Mouse (Mus musculus) gastrocnemius, postnatal 10 days (tissue): ENCODE results near the gene Slc46a2. TPM values are rescaled to one million over a fixed set of nuclear protein-coding genes. Genes with fewer than 3 reads are reported as not detected.

Experiments used
- DNase-seq: peaks from one replicate; pipeline ENCODE4 v3.0.0; 2021; ENCODE audit warnings: mixed read lengths
- long read RNA-seq, 2 experiments: library from polyadenylated mRNA; stranded (forward); transcript quantifications; one replicate each; pipeline ENCODE4 v2.0.0; 2021
- total RNA-seq, 2 experiments: library from RNA; stranded (reverse); gene quantifications; 2 replicates each; pipeline ENCODE4 v1.2.3; 2021

Slc46a2 gene
- total RNA-seq: not detected
- long read RNA-seq, experiment 1: 0 reads
- long read RNA-seq, experiment 2: 0 reads

- DNase-seq: no peak
These were observed at the start of gene Slc46a2 for GRCm38 (mm10) chr4:59914608-59915403. Gene Slc46a2 (minus strand): TSS chr4:59915056.

GRCm38 (mm10) chr4:59963405-59964344 lies 48.8 kb upstream of the Slc46a2 start, which contains the start of gene Mup6:
Gene Mup6 (plus strand): TSS chr4:59964294.
- DNase-seq: no peak

- no peak for DNase-seq
These were observed 45.8 kb upstream of the Slc46a2 start, which contains the start of gene Mup4 for GRCm38 (mm10) chr4:59960610-59961009. Gene Mup4 (minus strand): TSS chr4:59960710.

GRCm38 (mm10) chr4:59937543-59937942 lies 22.7 kb upstream of the Slc46a2 start:
- no peak for DNase-seq

DNA sequence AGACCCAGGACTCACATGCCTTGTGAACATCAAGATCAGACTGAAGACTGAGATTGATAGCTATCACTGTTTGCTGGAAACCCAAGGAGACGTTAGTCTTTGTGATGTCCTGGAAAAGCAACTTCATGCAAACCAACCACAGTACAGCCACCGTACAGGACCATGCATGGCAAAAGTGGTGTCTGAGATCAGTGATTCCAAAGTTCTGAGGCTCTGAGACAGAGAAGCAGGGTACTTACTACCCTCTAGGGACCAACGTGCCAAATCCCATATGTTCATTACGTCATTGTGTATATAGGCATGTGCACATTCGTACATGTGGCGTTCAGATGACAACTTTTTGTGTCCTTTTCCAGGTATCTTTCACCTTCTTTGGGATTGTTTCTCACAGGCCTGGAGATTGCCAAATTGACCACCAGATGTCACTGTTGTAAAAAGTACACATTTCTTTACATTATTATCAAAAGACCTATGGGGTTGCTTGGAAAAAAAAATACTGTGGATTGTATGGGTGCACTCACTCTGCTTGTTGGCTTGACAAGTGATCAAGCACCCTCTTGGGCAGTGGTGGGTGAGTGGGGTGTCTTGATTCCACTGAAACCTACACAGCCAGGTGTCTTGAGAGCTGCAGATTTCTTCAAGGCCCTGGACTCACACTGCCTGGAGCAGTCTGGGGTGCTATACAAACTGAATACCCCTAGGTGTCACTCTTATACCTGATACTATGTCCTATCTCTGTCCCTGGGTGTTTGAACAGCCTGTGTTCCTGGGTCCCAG lies 17.8 kb upstream of the Slc46a2 start:
- DNase-seq: no peak

- peak; percentile 33 for DNase-seq
These were observed 13.5 kb upstream of the Slc46a2 start for GRCm38 (mm10) chr4:59928347-59928746.

DNA sequence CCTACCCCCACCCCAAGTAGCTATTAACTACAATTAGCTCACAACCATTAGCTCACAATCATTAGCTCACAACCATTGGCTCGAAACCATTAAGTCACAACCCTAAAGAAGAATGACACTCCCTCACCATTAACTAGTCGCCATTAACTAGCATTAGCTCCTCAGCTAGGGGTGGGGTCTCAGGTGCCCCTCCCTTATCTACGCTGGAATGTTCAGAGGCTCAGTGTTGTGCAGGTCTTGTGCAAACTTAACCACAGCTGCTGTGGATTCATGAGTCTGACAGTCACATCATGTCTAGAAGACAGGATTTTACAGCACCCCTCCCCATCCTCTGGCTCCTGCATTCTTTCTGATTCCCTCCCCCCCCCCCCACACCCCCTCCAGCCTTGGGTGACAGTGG lies 12.8 kb upstream of the Slc46a2 start:
- DNase-seq: no peak

DNA sequence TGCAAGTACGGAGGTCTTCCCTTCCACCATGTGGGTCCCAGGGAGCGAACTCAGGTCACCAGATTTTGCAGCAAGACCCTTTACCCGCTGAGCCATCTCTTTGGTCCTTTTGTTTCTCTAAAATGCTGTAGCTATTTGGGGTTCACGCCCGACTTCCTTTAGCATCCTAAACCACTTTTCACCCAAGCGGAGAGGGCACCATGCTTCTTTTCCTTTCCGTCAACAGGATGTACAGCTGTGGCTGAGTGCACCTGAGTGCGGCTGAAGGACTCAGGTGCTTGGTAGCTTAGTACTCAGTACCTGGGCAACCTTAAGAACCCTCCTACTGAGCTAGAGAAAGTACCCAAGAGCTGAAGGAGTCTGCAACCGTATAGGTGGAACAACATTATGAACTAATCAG lies 10.2 kb upstream of the Slc46a2 start:
- DNase-seq: no peak

GRCm38 (mm10) chr4:59917966-59918365 lies 3.1 kb upstream of the Slc46a2 start:
- DNase-seq: no peak

DNA sequence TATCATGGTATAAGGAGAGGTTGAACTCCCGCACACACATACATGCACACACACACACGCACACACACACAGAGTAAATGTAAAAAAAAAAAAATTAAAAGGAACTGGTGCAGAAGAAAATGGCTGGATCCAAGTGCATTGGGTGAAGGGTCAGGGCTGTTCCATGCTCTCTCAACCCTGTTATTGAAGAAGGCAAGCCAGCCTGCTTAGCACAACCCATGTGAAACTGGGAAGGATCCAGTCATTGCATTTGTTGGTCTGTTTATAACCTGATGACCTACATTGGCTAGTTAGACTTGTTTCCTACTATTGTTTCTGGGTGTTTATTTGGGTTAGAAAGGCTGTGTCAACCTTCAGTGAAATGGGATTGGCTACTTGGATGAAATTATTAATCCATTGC lies 6.1 kb downstream of the Slc46a2 start:
- DNase-seq: no peak

- DNase-seq: no peak
These were observed 7.1 kb downstream of the Slc46a2 start for GRCm38 (mm10) chr4:59907657-59908230.

DNA sequence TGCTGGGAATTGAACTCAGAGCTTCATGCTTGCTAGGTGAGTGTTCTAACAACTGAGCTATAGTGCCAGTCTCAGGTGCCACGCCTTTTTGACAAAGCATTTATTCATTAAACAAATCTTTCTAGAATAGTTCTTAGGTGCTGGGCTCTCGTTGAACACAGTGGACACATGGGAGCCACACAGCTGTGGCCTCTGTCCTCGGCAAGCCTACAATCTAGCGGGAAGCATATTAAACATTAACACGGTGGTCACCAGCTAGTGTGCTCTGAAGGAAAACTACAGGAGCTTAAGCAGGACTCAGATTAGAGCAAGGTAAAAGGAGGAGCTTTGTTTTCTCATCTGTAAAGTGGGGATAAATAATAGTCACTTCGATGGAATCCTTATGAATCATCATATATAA lies 7.8 kb downstream of the Slc46a2 start:
- no peak for DNase-seq

DNA sequence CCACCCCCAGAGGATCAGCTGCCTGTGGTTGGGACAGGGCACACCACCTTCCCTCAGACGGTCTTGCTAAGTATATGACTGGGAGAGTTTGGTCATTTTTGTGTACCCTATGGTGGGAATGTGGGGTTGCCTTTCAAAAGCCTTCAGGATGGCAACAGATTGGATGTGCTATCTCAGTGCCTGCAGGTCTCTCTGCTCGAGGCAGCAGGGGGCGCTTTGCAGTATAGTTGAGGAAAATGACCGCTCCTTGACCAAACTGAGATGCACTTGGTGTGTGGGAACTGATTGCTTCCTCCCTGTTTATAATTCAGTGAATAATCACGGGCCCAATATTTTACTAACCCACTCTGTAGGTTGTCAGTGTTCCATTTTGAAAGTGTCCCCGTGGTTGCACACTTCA lies 12.3 kb downstream of the Slc46a2 start:
- no peak for DNase-seq

DNA sequence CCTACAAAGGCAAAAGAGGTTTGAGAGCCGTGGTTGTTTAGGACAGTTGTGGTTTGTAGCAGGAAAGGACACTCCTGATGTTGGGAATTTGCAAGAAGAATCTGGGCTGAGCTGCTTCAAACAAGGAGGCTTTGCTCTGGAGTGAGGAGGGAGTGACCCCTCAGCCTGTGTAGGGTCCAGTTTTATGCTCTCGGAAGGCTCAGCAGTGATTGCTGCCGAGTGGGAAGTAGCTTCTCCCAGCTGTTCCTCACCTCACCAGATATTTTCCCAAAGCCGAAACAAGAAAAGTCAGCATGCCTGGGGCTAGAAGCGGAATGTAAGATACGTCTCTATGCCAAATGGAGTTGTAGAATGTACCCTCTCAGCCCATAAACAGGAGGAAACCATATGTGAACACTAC lies 13.0 kb downstream of the Slc46a2 start:
- DNase-seq: no peak

- DNase-seq: no peak
These were observed 16.3 kb downstream of the Slc46a2 start for GRCm38 (mm10) chr4:59898521-59898919.

DNA sequence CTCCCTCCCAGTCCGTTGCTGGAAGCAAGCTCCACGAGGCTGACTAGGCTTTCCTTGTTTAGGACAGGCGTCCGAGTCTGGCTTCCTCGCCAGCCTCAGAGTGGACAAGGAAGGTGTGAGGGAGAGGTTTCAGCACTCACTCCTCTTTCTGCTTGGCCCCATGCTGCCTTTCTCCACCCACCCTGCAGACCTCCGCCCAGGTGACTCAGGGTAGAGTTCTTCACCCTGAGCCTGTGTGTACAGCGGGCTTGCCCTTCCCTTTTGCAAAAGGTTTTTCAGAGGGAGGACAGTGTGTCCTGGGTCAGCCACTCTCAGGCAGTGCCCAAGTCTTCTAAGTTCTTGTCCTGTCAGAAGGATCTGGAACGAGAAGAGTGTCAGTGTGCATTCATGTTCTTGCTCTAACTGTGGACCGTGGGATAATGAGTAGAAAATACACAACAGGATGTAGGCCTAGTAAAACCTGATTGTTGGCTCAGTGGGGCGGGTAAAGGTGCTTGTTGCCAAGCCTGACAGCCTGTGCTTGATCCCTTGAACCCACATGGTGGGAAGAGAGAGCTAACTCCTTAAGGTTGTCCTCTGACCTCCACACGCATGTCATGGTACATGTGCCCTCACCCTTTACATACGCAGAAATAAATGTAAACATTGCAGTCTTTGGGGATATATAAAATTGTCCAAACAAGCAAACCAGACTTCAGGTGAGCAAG lies 16.9 kb downstream of the Slc46a2 start:
- DNase-seq: no peak

GRCm38 (mm10) chr4:59896000-59896399 lies 18.9 kb downstream of the Slc46a2 start:
- DNase-seq: no peak

DNA sequence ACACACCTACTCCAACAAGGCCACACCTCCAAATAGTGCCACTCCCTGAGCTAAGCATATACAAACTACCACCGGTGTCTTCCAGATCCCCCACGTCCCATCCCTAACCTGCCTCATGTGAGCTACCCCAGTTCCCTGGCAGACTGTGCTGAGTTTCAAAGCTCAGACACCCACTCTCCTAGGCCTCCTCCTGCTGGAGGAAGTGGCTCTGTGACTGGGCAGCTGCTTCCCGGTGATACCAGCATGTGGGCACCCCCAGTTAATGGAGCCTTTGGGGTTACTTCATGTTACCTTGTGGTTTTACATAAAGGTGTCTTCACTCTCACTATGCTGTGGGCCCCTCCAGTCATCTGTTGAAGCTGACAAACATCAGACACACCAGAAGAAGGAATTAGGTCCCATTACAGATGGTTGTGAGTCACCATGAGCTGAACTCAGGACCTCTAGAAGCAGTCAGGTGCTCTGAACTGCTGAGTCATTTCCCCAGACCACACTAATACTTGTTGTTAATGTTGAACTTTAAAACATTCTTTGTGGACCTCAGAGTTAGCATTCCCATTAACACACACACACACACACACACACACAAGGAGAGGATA lies 19.8 kb downstream of the Slc46a2 start:
- no peak for DNase-seq

DNA sequence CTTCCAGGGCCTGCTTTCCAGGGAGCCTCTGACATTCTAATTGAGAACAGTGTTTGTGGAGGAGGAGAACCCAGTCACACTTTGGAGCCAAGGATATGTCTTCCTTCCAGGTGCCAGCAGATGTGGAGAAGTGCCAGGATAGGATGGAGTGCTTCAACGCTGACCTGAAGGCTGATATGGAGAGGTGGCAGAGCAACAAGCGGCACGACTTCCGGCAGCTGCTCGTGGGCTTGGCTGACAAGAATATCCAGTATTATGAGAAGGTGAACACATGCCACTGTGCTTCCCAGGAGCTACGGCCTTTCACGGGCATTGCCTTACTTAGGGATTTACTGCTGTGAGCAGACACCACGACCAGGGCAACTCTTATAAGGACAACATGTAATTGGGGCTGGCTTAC lies 20.4 kb downstream of the Slc46a2 start:
- DNase-seq: no peak

DNA sequence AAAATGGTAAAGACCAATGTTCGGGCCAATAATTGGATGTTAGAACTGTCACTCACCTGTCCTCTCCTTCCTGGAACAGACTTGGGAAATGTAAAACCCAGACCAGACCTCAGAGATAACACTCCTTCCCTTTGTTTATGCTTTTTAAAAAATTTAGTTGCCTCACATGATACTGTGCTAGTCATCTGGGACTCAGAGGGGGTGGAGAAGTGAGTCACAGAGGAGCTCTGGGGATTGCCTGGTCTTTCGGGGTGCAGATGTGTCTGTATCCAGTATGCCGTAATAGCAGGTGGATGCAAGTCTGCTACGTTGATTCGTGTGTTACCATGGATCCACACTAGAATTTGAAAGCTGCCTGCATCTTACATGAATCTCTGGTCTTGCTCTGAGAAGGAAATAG lies 22.1 kb downstream of the Slc46a2 start:
- DNase-seq: no peak
